Mouse (Mus musculus): Measurements from ENCODE around the gene Jph4.

- TF ChIP-seq TCF12 (IDR thresholded peaks at IDR 0.05; ENCODE audit: low read depth, low read length) (no peak), NRF1 (IDR thresholded peaks at IDR 0.05; ENCODE audit: low read depth, low read length) (no peak), CTCF (conservative IDR thresholded peaks at IDR 0.05 in 1 of 2, IDR thresholded peaks at IDR 0.05 in 1 of 2; ENCODE audit: low read depth in 2 of 2, low read length in 2 of 2) (no peak), UBTF (IDR thresholded peaks at IDR 0.05; ENCODE audit: low read depth, low read length) (no peak), KAT2A (IDR thresholded peaks at IDR 0.05; ENCODE audit: insufficient replicate concordance, low read length) (no peak), SIN3A (IDR thresholded peaks at IDR 0.05; ENCODE audit: low read length) (no peak), MAFK (IDR thresholded peaks at IDR 0.05; ENCODE audit: insufficient replicate concordance, low read length) (no peak), USF2 (conservative IDR thresholded peaks at IDR 0.05; ENCODE audit: low read depth, low read length) (no peak), POLR2A (IDR thresholded peaks at IDR 0.05; ENCODE audit: low read depth, low read length) (no peak), E2F4 (IDR thresholded peaks at IDR 0.05; ENCODE audit: insufficient replicate concordance, low read depth, low read length) (no peak), MYC (IDR thresholded peaks at IDR 0.05; ENCODE audit: low read depth, low read length) (no peak)
Observed at GRCm38 (mm10) chr14:55122359-55122758, 5.6 kb upstream of the Jph4 start.
